Mouse (Mus musculus) heart, embryonic 16.5 days (tissue): ENCODE data around the gene Gpr162. TPM values are rescaled to one million over a fixed set of nuclear protein-coding genes. Genes with fewer than 3 reads are reported as not detected.

Experiments used
- ATAC-seq: fragments of 200-750 bp; cut with Nextera tagmentation; replicated peaks from 2 replicates; pipeline ENCODE4 v1.8.0; 2017; ENCODE audit warnings: moderate number of reproducible peaks; ENCODE audit not compliant: insufficient read depth, low FRiP score; ENCODE audit errors: extremely low read depth
- H3K27ac ChIP-seq: fragments of 300-500 bp; sonication (generic); 2 replicates; pipeline ENCODE4 v1.5.1; 2014; ENCODE audit warnings: mild to moderate bottlenecking, low read length, control low read depth, moderate library complexity
- H3K27me3 ChIP-seq: fragments of 300-500 bp; sonication (generic); 2 replicates; pipeline ENCODE4 v1.6.1; 2014; ENCODE audit warnings: low read length, mixed read lengths; ENCODE audit not compliant: control insufficient read depth, insufficient read depth
- H3K36me3 ChIP-seq: fragments of 300-500 bp; sonication (generic); 2 replicates; pipeline ENCODE4 v1.6.1; 2014; ENCODE audit not compliant: control insufficient read depth, insufficient read depth
- H3K4me1 ChIP-seq: fragments of 300-500 bp; sonication (generic); 2 replicates; pipeline ENCODE4 v1.6.1; 2014; ENCODE audit warnings: low read length, mixed read lengths; ENCODE audit not compliant: control insufficient read depth, insufficient read depth
- H3K4me2 ChIP-seq: fragments of 300-500 bp; sonication (generic); 2 replicates; pipeline ENCODE4 v1.6.1; 2014; ENCODE audit warnings: low read depth, mild to moderate bottlenecking, control low read depth, low read length
- H3K4me3 ChIP-seq: fragments of 300-500 bp; sonication (generic); 2 replicates; pipeline ENCODE4 v1.5.1; 2014; ENCODE audit warnings: mild to moderate bottlenecking, control low read depth, low read length
- H3K9ac ChIP-seq: fragments of 300-500 bp; sonication (generic); 2 replicates; pipeline ENCODE4 v1.6.1; 2014; ENCODE audit warnings: low read length, control low read depth
- H3K9me3 ChIP-seq: fragments of 300-500 bp; sonication (generic); replicated peaks from 2 replicates; pipeline ENCODE4 v1.6.1; 2016; ENCODE audit warnings: low read length; ENCODE audit not compliant: control insufficient read depth
- WGBS: fragments of 180-500 bp; shearing (Covaris S2); extraction: QIAGEN DNeasy Blood & Tissue Kit; methylation state at CpG from one replicate; pipeline ENCODE4 v1.1.7; 2014; 5-methylcytosine and 5-hydroxymethylcytosine counted together
- polyA plus RNA-seq: library from polyadenylated mRNA; unstranded; fragments of >200 nt; fragmentation: Nextera tagmentation; extraction: Ambion mirVana; gene quantifications from 2 replicates; pipeline ENCODE4 v1.2.1, GENCODE M21; 2015

Gpr162 gene
- polyA plus RNA-seq, 1 experiment from 2014 or later: 2.7 TPM

GRCm38 (mm10) chr6:124885956-124886381 is 22.2 kb upstream of the Gpr162 start:
- Histone ChIP-seq H3K27me3 (no peaks in the 10 kb centered on the region), H3K9ac (no peak overlapping the region), H3K4me2 (no peak overlapping the region), H3K27ac (peak overlapping the region; percentile 76), H3K36me3 (no peaks in the 10 kb centered on the region), H3K9me3 (no peaks in the 10 kb centered on the region), H3K4me1 (peaks cover 6% of the 10 kb centered on the region; the same call in 1 of the 2 replicates), H3K4me3 (no peak overlapping the region)
- 89% methylated on average over 8 of the region's 8 CpGs for WGBS
- no peak for ATAC-seq

DNA sequence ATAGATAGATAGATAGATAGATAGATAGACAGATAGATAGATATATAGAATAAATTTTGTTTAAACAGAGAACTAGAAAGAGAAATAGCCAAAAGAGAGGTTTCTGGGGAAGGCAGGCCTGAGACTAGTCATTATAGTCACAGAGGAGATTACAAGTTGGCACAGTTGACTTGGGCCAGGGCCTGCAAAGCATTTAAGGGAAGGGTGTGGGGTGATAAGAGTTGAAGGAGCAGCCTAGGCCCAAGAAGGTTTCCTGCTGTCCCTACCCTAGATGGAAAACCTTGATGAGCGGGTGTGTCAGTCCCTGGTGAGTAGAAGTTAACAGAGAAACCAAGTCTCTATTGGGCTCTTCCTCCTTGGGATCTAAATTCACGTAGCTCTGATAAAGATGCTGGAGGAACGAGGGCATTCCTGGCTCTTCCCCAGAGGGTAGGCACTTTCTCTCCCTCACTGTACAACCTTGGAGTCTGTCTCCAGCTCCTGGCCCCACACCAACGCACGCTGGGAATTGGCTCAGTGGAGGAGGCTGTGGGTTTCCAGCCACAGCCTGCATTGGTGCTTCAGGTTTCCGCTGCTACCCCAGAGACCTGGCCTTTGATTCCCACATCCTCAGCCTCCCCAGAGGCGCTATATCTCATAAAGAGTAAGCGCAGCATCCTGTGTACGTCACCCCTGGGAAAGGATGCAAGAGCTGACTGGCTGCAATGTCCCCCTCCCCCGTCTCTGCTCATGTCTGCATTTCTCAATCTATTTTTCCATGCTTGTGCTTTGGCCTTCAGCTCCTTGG is 21.1 kb upstream of the Gpr162 start:
- ATAC-seq: peak; percentile 79; the same call in 1 of the 2 replicates
- 53% methylated on average over 10 of the region's 10 CpGs for WGBS
- H3K4me2 ChIP-seq: no peak overlapping the region
- peak overlapping the region; percentile 76 for H3K27ac ChIP-seq
- no peaks in the 10 kb centered on the region for H3K9me3 ChIP-seq
- H3K36me3 ChIP-seq: no peaks in the 10 kb centered on the region
- H3K9ac ChIP-seq: no peak overlapping the region
- no peaks in the 10 kb centered on the region for H3K27me3 ChIP-seq
- peaks cover 6% of the 10 kb centered on the region; the same call in 1 of the 2 replicates for H3K4me1 ChIP-seq
- no peak overlapping the region for H3K4me3 ChIP-seq

DNA sequence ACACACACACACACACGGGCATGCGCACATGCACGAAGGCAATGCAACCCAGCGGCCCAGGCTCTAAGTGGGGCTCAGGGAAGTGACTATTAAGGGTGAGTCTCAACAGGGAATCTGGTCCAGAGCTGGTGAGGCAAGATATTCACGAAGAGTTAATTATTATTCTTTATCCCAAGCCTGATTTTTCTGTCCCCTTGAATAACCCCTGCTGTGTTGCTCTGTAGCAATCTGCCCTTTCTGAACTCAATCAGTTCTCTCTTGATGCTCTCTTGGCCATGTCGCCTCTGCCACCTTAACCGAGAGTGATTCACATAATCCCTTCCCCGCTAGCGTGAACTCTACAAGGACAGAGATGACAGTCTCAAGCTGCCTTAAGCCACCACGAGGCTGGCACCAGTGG is 19.6 kb upstream of the Gpr162 start:
- Histone ChIP-seq H3K9me3 (no peaks in the 10 kb centered on the region), H3K9ac (no peak overlapping the region), H3K27me3 (no peaks in the 10 kb centered on the region), H3K4me2 (no peak overlapping the region), H3K4me3 (no peak overlapping the region), H3K27ac (no peak overlapping the region), H3K4me1 (peaks cover 6% of the 10 kb centered on the region; the same call in 1 of the 2 replicates), H3K36me3 (no peaks in the 10 kb centered on the region)
- 81% methylated on average over 10 of the region's 10 CpGs for WGBS
- no peak for ATAC-seq

DNA sequence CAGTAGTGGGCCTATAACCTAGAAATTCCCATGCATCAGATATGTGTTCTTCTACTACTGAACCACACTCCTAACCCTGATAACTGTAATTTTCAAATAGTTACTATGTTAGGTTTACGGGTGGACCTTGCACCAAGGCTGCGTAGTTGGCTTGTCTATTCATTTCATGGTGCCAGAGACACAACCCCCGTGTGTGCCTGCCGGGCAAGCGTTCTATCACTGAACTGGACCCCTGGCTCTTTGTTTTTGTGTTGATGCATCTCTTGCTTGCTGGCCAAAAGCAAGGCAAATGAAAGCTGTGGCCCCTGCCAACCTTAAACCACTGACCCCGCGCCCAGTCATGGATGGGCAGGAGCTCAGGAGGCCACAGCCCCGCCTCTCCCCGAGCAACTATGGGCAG is 18.0 kb upstream of the Gpr162 start:
- WGBS: 91% methylated on average over 9 of the region's 9 CpGs
- no peak overlapping the region for H3K4me2 ChIP-seq
- no peak for ATAC-seq

DNA sequence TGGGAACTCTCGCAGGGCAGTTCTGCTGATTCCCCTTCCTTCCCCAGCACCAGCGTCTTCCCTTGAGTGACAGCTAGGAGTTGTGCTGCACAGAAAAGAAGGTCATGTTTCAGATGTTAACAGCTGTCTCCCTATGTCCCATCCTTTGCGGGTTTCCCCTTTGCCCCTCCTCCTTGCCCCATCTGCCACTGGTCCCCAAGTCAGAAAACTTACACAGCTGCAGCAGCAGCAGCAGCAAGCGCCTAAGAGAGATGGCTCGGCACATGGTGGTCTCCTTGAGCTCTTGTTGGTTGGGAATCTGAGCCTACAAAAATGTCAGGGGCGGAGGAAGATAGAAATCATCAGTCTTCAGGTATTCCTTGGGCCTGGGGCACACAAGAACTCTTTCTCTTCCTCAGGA is 15.6 kb upstream of the Gpr162 start:
- no peaks in the 10 kb centered on the region for H3K4me1 ChIP-seq
- H3K9me3 ChIP-seq: no peaks in the 10 kb centered on the region
- no peak overlapping the region for H3K27ac ChIP-seq
- no peak overlapping the region for H3K4me3 ChIP-seq
- H3K36me3 ChIP-seq: no peaks in the 10 kb centered on the region
- no peaks in the 10 kb centered on the region for H3K27me3 ChIP-seq
- ATAC-seq: no peak
- WGBS: 50% methylated on average over 6 of the region's 6 CpGs
- no peak overlapping the region for H3K9ac ChIP-seq
- no peak overlapping the region for H3K4me2 ChIP-seq

More for the DNA sequence above, 18.0 kb upstream of the Gpr162 start:
- Histone ChIP-seq H3K9ac (no peak overlapping the region), H3K4me1 (peaks cover 6% of the 10 kb centered on the region; the same call in 1 of the 2 replicates), H3K27me3 (no peaks in the 10 kb centered on the region), H3K36me3 (no peaks in the 10 kb centered on the region), H3K27ac (no peak overlapping the region), H3K9me3 (no peaks in the 10 kb centered on the region), H3K4me3 (no peak overlapping the region)

- 19% methylated on average over 3 of the region's 3 CpGs for WGBS
- Histone ChIP-seq H3K9me3 (no peaks in the 10 kb centered on the region), H3K4me1 (no peaks in the 10 kb centered on the region), H3K4me2 (no peak overlapping the region), H3K4me3 (no peak overlapping the region), H3K36me3 (no peaks in the 10 kb centered on the region), H3K27ac (no peak overlapping the region), H3K27me3 (no peaks in the 10 kb centered on the region), H3K9ac (no peak overlapping the region)
- ATAC-seq: no peak
Measured at GRCm38 (mm10) chr6:124874348-124874747, 10.6 kb upstream of the Gpr162 start.

DNA sequence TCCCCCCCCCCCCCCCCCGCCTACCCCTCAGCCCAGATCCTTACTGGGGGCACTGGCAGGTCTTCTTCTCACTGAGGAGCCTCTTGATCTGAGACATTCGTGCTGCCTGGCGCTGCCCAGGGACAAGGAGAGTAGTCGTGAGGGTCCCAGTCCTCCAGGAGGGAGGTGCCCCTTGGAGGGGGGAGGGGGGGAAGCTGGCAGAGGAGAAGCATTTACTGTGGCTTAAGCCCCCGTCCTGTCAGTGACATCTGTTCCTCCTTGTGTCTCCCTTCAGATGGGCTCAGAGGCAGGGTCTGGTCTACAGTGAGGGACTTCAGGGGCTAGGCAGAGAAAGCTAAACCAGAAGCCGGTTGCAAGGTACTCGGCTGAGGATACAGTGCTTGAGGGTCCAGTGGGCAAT is 2.8 kb upstream of the Gpr162 start:
- Histone ChIP-seq H3K4me1 (peaks cover 17% of the 10 kb centered on the region), H3K36me3 (no peaks in the 10 kb centered on the region), H3K27me3 (peaks cover 9% of the 10 kb centered on the region), H3K4me2 (no peak overlapping the region), H3K9ac (no peak overlapping the region), H3K27ac (no peak overlapping the region), H3K9me3 (no peaks in the 10 kb centered on the region), H3K4me3 (no peak overlapping the region)
- ATAC-seq: no peak
- 66% methylated on average over 7 of the region's 7 CpGs for WGBS

- no peak overlapping the region for H3K9ac ChIP-seq
- 67% methylated on average over 18 of the region's 18 CpGs for WGBS
- no peak for ATAC-seq
Measured at GRCm38 (mm10) chr6:124865766-124866362, 2.1 kb upstream of the Gpr162 start.

DNA sequence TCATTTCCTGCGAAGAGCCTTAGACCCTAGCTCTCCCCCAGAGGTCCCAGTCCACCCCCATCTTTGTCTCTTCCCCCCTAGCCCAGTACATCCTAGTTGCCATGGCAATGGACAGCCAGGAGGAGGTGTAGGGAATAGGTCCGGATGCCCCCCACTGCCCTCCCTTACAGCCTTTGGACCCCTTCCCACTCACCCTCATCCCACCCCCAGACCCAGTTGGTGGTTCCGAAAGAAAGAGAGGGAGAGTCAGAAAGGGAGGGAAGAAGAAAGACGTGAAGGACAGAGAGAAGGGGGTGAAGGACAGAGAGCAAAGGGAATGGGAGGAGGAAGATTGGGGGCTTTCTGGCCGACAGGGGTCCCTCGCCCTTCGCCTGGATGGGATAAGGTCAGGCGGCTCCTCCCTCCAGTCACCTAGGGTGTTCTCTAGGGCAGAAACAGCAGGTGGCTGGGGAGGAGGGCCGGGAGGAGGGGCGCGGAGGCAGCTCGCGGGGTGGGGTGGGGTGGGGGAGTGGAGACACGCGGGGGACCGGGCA is 592 bp downstream of the Gpr162 start:
- WGBS: 1% methylated on average over 8 of the region's 16 CpGs
- Histone ChIP-seq H3K27me3 (peaks cover 26% of the 10 kb centered on the region), H3K4me3 (peak overlapping the region; percentile 64), H3K4me2 (peak overlapping the region; percentile 94), H3K36me3 (no peaks in the 10 kb centered on the region), H3K9ac (peak overlapping the region; percentile 81), H3K4me1 (peaks cover 21% of the 10 kb centered on the region), H3K27ac (no peak overlapping the region), H3K9me3 (no peaks in the 10 kb centered on the region)
- peak; percentile 34 for ATAC-seq

More at GRCm38 (mm10) chr6:124865766-124866362, 2.1 kb upstream of the Gpr162 start:
- no peak overlapping the region for H3K4me2 ChIP-seq
- H3K4me1 ChIP-seq: peaks cover 17% of the 10 kb centered on the region
- no peaks in the 10 kb centered on the region for H3K9me3 ChIP-seq
- peaks cover 12% of the 10 kb centered on the region for H3K27me3 ChIP-seq
- H3K36me3 ChIP-seq: no peaks in the 10 kb centered on the region
- H3K4me3 ChIP-seq: no peak overlapping the region
- H3K27ac ChIP-seq: no peak overlapping the region
